Mouse (Mus musculus) kidney, embryonic 14.5 days (tissue): Measurements from ENCODE around the gene 4930432M17Rik. TPM values are rescaled to one million over a fixed set of nuclear protein-coding genes. Genes with fewer than 3 reads are reported as not detected.

Experiments used
- ATAC-seq: fragments of 200-750 bp; cut with Nextera tagmentation; 2 replicates; pipeline ENCODE4 v1.8.0; 2017; ENCODE audit warnings: moderate number of reproducible peaks, mild to moderate bottlenecking, moderate TSS enrichment, moderate library complexity; ENCODE audit not compliant: low FRiP score, low TSS enrichment
- H3K27ac ChIP-seq: fragments of 300-500 bp; sonication (generic); 2 replicates; pipeline ENCODE4 v1.5.1; 2014; ENCODE audit warnings: low read depth, mild to moderate bottlenecking, low read length, moderate library complexity, mixed read lengths
- H3K27me3 ChIP-seq: fragments of 300-500 bp; sonication (generic); 2 replicates; pipeline ENCODE4 v1.6.1; 2014; ENCODE audit warnings: mild to moderate bottlenecking, low read length; ENCODE audit not compliant: control insufficient read depth, insufficient read depth
- H3K36me3 ChIP-seq: fragments of 300-500 bp; sonication (generic); 2 replicates; pipeline ENCODE4 v1.6.1; 2014; ENCODE audit warnings: low read length, mixed read lengths; ENCODE audit not compliant: control insufficient read depth, insufficient read depth
- H3K4me1 ChIP-seq: fragments of 300-500 bp; sonication (generic); 2 replicates; pipeline ENCODE4 v1.6.1; 2014; ENCODE audit warnings: low read length, mixed read lengths; ENCODE audit not compliant: control insufficient read depth, insufficient read depth
- H3K4me2 ChIP-seq: fragments of 300-500 bp; sonication (generic); replicated peaks from 2 replicates; pipeline ENCODE4 v1.6.1; 2014; ENCODE audit warnings: low read depth, mild to moderate bottlenecking, low read length
- H3K4me3 ChIP-seq: fragments of 300-500 bp; sonication (generic); 2 replicates; pipeline ENCODE4 v1.5.1; 2014; ENCODE audit warnings: mild to moderate bottlenecking, low read length
- H3K9ac ChIP-seq: fragments of 300-500 bp; sonication (generic); 2 replicates; pipeline ENCODE4 v1.6.1; 2014; ENCODE audit warnings: low read depth, mild to moderate bottlenecking, low read length, moderate library complexity
- H3K9me3 ChIP-seq: fragments of 300-500 bp; sonication (generic); 2 replicates; pipeline ENCODE4 v1.6.1; 2016; ENCODE audit warnings: low read length; ENCODE audit not compliant: control insufficient read depth
- WGBS: fragments of 180-500 bp; shearing (Covaris S2); extraction: QIAGEN DNeasy Blood & Tissue Kit; methylation state at CpG from one replicate; pipeline ENCODE4 v1.1.7; 2014; 5-methylcytosine and 5-hydroxymethylcytosine counted together
- polyA plus RNA-seq: library from polyadenylated mRNA; unstranded; fragments of >200 nt; fragmentation: Nextera tagmentation; extraction: Ambion mirVana; gene quantifications from 2 replicates; pipeline ENCODE4 v1.2.1, GENCODE M21; 2014

4930432M17Rik gene
- polyA plus RNA-seq, 1 experiment from 2014 or later = not detected

DNA sequence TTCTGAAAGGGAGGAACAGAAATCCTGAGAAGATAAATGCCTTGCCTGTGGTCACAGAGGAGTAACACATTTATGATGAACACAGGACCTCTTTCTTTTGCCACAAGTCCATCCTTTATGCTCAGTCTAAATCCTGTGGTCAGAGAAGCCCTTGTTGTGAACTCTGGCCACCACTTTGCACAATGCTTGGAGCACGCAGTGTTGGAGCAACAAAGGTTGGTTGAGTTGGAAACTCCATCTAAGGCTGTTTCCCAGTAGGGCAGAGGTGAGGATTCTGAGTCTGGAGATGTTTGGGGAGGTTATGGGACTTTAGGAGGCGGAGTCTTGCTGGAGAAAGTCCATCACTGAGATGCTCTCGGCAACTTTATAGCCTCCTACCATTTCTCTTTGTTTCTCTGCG lies 36.5 kb downstream of the 4930432M17Rik start:
- 83% methylated on average over 4 of the region's 4 CpGs for WGBS
- no peak overlapping the region for H3K4me3 ChIP-seq

DNA sequence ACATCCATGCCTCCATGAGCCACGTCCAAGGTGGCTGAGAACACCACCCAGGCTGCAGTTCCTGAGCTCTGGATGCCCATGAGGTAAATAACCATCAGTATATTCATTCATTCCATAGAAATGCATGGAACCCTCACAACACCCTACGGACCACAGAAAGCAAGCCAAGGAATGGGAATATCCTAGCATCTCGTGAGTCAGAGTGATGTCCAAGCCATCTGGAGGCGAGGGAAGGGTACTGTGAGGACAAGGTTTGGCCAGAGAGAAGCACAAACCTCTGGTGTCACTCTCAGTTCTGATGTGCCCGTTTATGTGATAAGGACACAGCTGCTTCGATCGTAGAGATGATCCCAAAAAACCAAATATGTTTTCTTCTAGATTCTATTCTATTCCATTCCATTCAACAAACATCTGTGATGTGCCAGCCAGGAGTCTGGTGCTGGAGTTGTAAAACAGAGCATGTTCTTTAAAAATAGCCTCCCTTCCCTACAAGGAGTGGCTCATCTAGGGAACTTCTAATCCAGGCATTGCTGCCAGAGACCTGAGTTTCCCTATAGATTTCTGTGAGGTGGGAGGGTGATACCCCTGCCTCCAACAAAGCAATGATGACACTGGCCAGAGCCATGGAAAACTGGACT lies 40.5 kb downstream of the 4930432M17Rik start:
- Histone ChIP-seq H3K4me1 (peaks cover 3% of the 10 kb centered on the region; the same call in 1 of the 2 replicates), H3K27ac (no peak overlapping the region), H3K4me3 (no peak overlapping the region), H3K27me3 (no peaks in the 10 kb centered on the region), H3K9me3 (no peaks in the 10 kb centered on the region), H3K36me3 (no peaks in the 10 kb centered on the region), H3K9ac (no peak overlapping the region), H3K4me2 (no peak overlapping the region)
- WGBS = 88% methylated on average over 7 of the region's 7 CpGs
- ATAC-seq = no peak

More for the DNA sequence above, 36.5 kb downstream of the 4930432M17Rik start:
- H3K9me3 ChIP-seq = no peaks in the 10 kb centered on the region
- H3K27ac ChIP-seq = no peak overlapping the region
- ATAC-seq = no peak
- H3K4me2 ChIP-seq = no peak overlapping the region
- H3K27me3 ChIP-seq = no peaks in the 10 kb centered on the region
- no peaks in the 10 kb centered on the region for H3K36me3 ChIP-seq
- no peak overlapping the region for H3K9ac ChIP-seq
- no peaks in the 10 kb centered on the region for H3K4me1 ChIP-seq

DNA sequence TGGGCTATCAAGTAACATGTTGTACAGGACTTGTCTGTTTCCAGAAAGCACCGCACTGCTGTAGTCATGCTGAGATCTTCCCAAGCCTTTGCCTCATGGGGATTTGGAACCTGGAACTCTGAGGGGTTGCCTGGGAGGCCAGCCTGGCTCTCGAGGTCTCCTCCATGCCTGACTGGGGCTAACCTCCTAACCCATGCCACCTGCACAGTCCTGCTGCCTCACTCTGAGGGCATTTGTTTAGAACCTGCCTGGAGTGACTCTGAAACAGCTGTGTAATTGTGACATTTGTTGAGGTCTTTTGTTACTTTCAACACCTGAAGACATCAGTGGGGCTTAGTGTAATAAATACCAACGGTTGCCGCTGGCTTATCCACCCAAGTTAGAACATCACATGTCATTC lies 41.7 kb downstream of the 4930432M17Rik start:
- H3K36me3 ChIP-seq = no peaks in the 10 kb centered on the region
- no peak overlapping the region for H3K27ac ChIP-seq
- H3K27me3 ChIP-seq = no peaks in the 10 kb centered on the region
- peak; percentile 41; the same call in 1 of the 2 replicates for ATAC-seq
- H3K9ac ChIP-seq = no peak overlapping the region
- peaks cover 3% of the 10 kb centered on the region; the same call in 1 of the 2 replicates for H3K4me1 ChIP-seq
- H3K4me3 ChIP-seq = no peak overlapping the region
- 37% methylated on average over 4 of the region's 4 CpGs for WGBS
- no peaks in the 10 kb centered on the region for H3K9me3 ChIP-seq
- H3K4me2 ChIP-seq = no peak overlapping the region

DNA sequence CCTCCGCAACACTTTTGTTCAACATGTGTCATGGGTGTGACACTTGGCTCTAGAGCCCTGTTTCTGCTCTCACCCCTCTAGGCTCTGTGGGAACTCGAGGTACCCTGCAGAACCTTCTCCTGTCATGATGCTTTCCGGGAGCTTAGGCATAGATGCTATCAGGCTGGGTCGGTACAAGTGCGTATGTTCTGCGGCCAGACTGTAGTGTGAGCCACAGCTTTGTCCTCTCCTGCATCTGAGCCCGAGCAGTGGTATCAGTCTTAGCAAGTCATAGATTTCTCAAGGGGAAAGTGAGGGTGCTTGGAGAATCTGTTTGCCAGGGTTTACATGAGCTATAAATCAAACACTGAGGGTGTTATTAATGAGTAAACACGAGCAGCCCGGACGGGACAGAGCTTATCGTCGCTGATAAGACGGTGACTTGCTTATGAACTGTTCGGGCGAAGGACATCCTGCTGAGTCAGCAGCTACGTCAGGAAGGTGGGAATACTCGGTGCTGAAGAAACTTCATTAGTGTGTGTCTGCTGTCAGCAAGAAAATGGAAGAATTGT lies 42.7 kb downstream of the 4930432M17Rik start:
- no peaks in the 10 kb centered on the region for H3K9me3 ChIP-seq
- no peaks in the 10 kb centered on the region for H3K36me3 ChIP-seq
- H3K4me2 ChIP-seq = no peak overlapping the region
- H3K4me3 ChIP-seq = no peak overlapping the region
- H3K4me1 ChIP-seq = peaks cover 3% of the 10 kb centered on the region; the same call in 1 of the 2 replicates
- ATAC-seq = peak; percentile 43; the same call in 1 of the 2 replicates
- no peak overlapping the region for H3K27ac ChIP-seq
- H3K27me3 ChIP-seq = no peaks in the 10 kb centered on the region
- 41% methylated on average over 17 of the region's 17 CpGs for WGBS
- H3K9ac ChIP-seq = no peak overlapping the region

DNA sequence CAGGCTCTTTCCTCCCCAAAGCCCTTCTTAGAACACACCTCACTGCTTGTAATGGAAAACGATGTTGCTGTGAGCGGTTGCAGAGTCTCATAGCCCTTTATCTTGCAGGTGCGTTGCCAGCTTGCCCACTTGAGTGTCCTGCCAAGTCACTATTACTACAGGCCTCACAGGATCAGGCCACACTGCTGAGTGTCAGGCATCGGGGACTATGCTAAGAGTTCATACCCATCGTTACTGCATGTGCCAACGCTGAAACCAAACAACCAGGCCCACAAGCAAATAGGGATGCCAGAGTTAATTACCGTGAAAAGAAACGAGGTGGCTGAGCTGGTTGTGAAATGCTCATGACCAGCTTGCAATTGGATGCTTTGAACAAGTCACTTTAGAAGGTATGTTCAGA lies 43.3 kb downstream of the 4930432M17Rik start:
- H3K4me3 ChIP-seq = no peak overlapping the region
- no peak overlapping the region for H3K27ac ChIP-seq
- no peaks in the 10 kb centered on the region for H3K9me3 ChIP-seq
- no peak overlapping the region for H3K9ac ChIP-seq
- WGBS = 49% methylated on average over 8 of the region's 8 CpGs
- peaks cover 3% of the 10 kb centered on the region; the same call in 1 of the 2 replicates for H3K4me1 ChIP-seq
- H3K27me3 ChIP-seq = no peaks in the 10 kb centered on the region
- H3K36me3 ChIP-seq = no peaks in the 10 kb centered on the region
- 0 out of 2 replicates have a peak, but pooled peaks have one; percentile 21 for ATAC-seq
- no peak overlapping the region for H3K4me2 ChIP-seq

DNA sequence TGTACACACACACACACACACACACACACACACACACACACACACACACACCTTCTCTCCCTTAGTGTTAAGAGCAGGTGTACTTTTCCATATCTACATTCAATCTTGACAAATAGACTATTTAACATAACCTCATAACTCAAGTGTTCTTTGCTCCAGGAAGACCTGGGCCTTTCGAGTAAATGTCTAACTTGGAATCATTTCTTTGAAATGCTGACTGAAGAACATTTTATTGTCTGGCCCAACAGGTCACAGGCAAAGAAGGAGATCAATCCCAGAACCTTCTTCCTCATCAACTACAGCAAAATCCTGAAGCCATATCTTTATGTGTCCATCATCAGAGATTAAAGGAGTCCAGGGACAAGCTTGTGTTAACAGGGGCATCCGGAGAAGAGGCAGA lies 43.9 kb downstream of the 4930432M17Rik start:
- WGBS = 78% methylated on average over 2 of the region's 2 CpGs
- no peak overlapping the region for H3K4me3 ChIP-seq
- H3K27me3 ChIP-seq = no peaks in the 10 kb centered on the region
- no peak for ATAC-seq
- H3K27ac ChIP-seq = no peak overlapping the region
- no peaks in the 10 kb centered on the region for H3K9me3 ChIP-seq
- peaks cover 3% of the 10 kb centered on the region; the same call in 1 of the 2 replicates for H3K4me1 ChIP-seq
- H3K4me2 ChIP-seq = no peak overlapping the region
- no peak overlapping the region for H3K9ac ChIP-seq
- no peaks in the 10 kb centered on the region for H3K36me3 ChIP-seq

DNA sequence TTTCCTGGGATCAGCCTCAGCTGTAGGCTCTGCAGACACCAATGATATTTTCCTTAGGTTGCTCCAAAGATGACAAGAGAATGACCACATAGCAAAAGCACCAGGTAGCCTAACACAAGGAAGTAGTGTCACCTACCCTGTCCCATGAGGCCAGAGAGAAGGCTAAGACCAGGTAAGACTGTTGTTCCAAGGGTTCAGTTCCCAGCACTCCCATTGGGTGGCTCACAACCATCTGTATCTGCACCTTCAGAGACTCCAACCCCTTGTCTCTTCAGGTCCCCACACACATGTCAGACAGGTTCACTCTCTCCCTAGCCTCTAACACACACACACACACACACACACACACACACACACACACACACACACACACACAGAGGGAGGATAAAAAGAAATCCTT lies 44.8 kb downstream of the 4930432M17Rik start:
- no peak for ATAC-seq
- H3K27ac ChIP-seq = no peak overlapping the region
- H3K27me3 ChIP-seq = no peaks in the 10 kb centered on the region
- no peaks in the 10 kb centered on the region for H3K36me3 ChIP-seq
- no peak overlapping the region for H3K4me3 ChIP-seq
- no peaks in the 10 kb centered on the region for H3K9me3 ChIP-seq
- peaks cover 3% of the 10 kb centered on the region; the same call in 1 of the 2 replicates for H3K4me1 ChIP-seq
- H3K9ac ChIP-seq = no peak overlapping the region
- H3K4me2 ChIP-seq = no peak overlapping the region

DNA sequence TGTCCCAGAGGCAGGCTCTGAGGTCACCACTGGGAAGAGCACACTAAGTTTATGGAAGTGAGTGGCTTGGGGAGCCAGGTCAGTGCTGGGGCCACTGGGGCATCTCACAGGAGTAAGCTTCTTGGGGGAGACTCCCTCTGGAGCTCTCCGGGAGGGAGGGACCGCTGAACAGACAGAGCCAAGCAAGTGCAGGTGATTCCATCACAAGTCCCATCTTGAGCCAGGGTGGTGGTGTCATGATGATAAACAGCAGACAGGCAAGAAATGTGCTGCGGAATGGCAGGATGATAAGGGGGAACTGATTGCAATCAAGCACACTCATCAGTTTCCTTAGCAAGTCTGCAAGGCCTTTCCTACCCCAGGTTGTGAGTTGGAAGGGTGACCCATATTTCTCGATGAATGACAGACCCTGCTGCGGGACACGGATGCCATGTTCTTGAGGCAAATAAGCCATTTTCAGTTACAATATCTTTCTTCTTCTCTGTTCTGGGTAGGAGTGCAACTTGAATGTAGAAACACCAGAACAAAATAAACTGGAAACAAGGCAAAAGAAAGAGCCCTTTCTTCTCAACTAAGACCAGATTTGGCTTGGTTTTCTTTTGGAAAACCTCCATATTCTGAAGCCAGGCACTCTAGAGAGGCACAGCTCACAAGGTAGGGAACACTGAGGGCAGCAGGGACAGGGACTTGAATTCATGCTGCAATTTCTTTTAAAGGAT lies 45.3 kb downstream of the 4930432M17Rik start:
- 92% methylated on average over 6 of the region's 6 CpGs for WGBS
- H3K36me3 ChIP-seq = no peaks in the 10 kb centered on the region
- H3K4me2 ChIP-seq = no peak overlapping the region
- no peaks in the 10 kb centered on the region for H3K27me3 ChIP-seq
- ATAC-seq = no peak
- no peak overlapping the region for H3K4me3 ChIP-seq
- no peak overlapping the region for H3K27ac ChIP-seq
- no peak overlapping the region for H3K9ac ChIP-seq
- H3K4me1 ChIP-seq = peaks cover 3% of the 10 kb centered on the region; the same call in 1 of the 2 replicates
- no peaks in the 10 kb centered on the region for H3K9me3 ChIP-seq

DNA sequence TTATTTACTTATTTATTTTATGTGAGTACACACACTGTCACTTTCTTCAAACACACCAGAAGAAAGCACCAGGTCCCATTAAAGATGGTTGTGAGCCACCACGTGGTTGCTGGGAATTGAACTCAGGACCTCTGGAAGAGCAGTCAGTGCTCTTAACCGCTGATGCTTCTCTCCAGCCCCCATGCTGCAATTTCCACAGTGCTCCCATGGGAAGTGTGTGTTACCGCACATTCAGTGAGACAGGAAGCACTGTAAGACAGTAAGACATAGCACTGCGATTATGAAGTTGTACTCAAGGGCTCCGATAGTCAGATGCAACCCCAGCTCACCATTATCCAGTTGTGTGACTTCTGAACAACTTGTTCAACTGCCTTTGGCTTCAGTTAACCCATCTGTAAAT lies 45.9 kb downstream of the 4930432M17Rik start:
- no peak overlapping the region for H3K4me2 ChIP-seq
- ATAC-seq = no peak
- WGBS = 81% methylated on average over 5 of the region's 5 CpGs

More for the DNA sequence above, 45.9 kb downstream of the 4930432M17Rik start:
- Histone ChIP-seq H3K9ac (no peak overlapping the region), H3K36me3 (no peaks in the 10 kb centered on the region), H3K4me1 (peaks cover 3% of the 10 kb centered on the region; the same call in 1 of the 2 replicates), H3K27me3 (no peaks in the 10 kb centered on the region), H3K4me3 (no peak overlapping the region), H3K27ac (no peak overlapping the region), H3K9me3 (no peaks in the 10 kb centered on the region)
